Mouse (Mus musculus) spleen, adult 2 months (tissue): ENCODE data around the gene Prodh2.

Experiments
- CTCF ChIP-seq: fragments of 200-500 bp; IDR thresholded peaks from 2 replicates; pipeline ENCODE4 v1.5.1; 2011; ENCODE audit warnings: mild to moderate bottlenecking, inconsistent platforms; ENCODE audit not compliant: insufficient read depth, insufficient read length, insufficient replicate concordance; ENCODE audit errors: extremely low read depth
- POLR2A ChIP-seq: fragments of 200-500 bp; IDR thresholded peaks from 2 replicates; pipeline ENCODE4 v1.6.1; 2011; ENCODE audit warnings: low read depth, low read length, inconsistent platforms

DNA sequence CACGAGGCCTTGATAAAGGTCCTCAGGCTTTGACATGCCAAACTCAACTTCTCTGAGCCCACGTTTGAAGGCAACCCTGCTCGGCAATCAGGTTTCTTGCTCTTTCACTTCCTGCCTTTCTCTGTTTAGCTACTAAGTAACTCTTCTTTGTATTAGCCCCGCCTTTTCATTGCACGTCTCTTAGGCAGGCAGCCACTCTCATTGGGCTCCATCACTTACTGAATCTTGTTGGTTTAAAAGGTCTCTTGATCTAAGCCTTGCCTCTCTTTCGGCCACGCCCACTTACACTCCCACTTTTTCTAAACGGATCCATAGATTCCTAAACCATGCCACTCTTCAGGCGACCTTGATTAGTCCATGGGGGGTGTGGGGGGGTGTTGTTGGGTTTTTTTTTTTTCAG, 49.7 kb upstream of the Prodh2 start:
- TF ChIP-seq POLR2A (no peak), CTCF (no peak)
